Mouse (Mus musculus) limb, embryonic 11.5 days (tissue): ENCODE results near the gene Sult1c1. TPM values are rescaled to one million over a fixed set of nuclear protein-coding genes. Genes with fewer than 3 reads are reported as not detected.
"Not testable (repeated sequence)": the region's sequence is repeated elsewhere in the genome, so short reads cannot be mapped to it uniquely, and the experiment has no call there.

Experiments
- ATAC-seq: fragments of 200-750 bp; cut with Nextera tagmentation; 2 replicates; pipeline ENCODE4 v1.8.0; 2017; ENCODE audit warnings: low read depth; ENCODE audit not compliant: insufficient number of reproducible peaks, low FRiP score, low TSS enrichment
- DNase-seq: peaks from one replicate; pipeline ENCODE4 v3.0.0-alpha.2; 2015; ENCODE audit warnings: low spot score
- H3K27ac ChIP-seq: fragments of 300-500 bp; sonication (generic); replicated peaks from 2 replicates; pipeline ENCODE4 v1.5.1; 2014; ENCODE audit warnings: low read depth, mild to moderate bottlenecking, low read length
- H3K27me3 ChIP-seq: fragments of 300-500 bp; sonication (generic); 2 replicates; pipeline ENCODE4 v1.6.1; 2014; ENCODE audit warnings: mild to moderate bottlenecking, low read length, mixed read lengths; ENCODE audit not compliant: control insufficient read depth, insufficient read depth
- H3K36me3 ChIP-seq: fragments of 300-500 bp; sonication (generic); 2 replicates; pipeline ENCODE4 v1.6.1; 2014; ENCODE audit warnings: mild to moderate bottlenecking, low read length, moderate library complexity, mixed read lengths; ENCODE audit not compliant: control insufficient read depth, insufficient read depth
- H3K4me1 ChIP-seq: fragments of 300-500 bp; sonication (generic); 2 replicates; pipeline ENCODE4 v1.6.1; 2014; ENCODE audit warnings: low read length, mixed read lengths; ENCODE audit not compliant: control insufficient read depth, insufficient read depth
- H3K4me2 ChIP-seq: fragments of 300-500 bp; sonication (generic); 2 replicates; pipeline ENCODE4 v1.6.1; 2014; ENCODE audit warnings: low read depth, mild to moderate bottlenecking, moderate library complexity; ENCODE audit not compliant: severe bottlenecking
- H3K4me3 ChIP-seq: fragments of 300-500 bp; sonication (generic); 2 replicates; pipeline ENCODE4 v1.5.1; 2014; ENCODE audit warnings: low read depth, low read length
- H3K9ac ChIP-seq: fragments of 300-500 bp; sonication (generic); 2 replicates; pipeline ENCODE4 v1.6.1; 2014; ENCODE audit warnings: mild to moderate bottlenecking, low read length
- H3K9me3 ChIP-seq: fragments of 300-500 bp; sonication (generic); 2 replicates; pipeline ENCODE4 v1.6.1; 2016; ENCODE audit warnings: low read length; ENCODE audit not compliant: control insufficient read depth
- WGBS: fragments of 180-500 bp; shearing (Covaris S2); extraction: QIAGEN DNeasy Blood & Tissue Kit; methylation state at CpG from one replicate; pipeline ENCODE4 v1.1.7; 2014; 5-methylcytosine and 5-hydroxymethylcytosine counted together
- polyA plus RNA-seq: library from polyadenylated mRNA; unstranded; fragments of >200 nt; fragmentation: Nextera tagmentation; extraction: Ambion mirVana; gene quantifications from 2 replicates; pipeline ENCODE4 v1.2.1, GENCODE M21; 2014

Gene Sult1c1
- not detected in 2 replicates for polyA plus RNA-seq

GRCm38 (mm10) chr17:53990574-53990973, at the start of gene Sult1c1:
Gene Sult1c1 (minus strand): TSS chr17:53990674.
- no peak for DNase-seq
- Histone ChIP-seq H3K4me2 (no peak within 1 kb of the TSS), H3K27ac (no peak within 1 kb of the TSS), H3K27me3 (no peaks in the 10 kb centered on the region), H3K4me3 (no peak within 1 kb of the TSS), H3K36me3 (no peaks in the 10 kb centered on the region), H3K9ac (no peak within 1 kb of the TSS), H3K9me3 (no peaks in the 10 kb centered on the region), H3K4me1 (no peaks in the 10 kb centered on the region)
- WGBS = 90% methylated on average over 6 of the region's 6 CpGs
- ATAC-seq = no peak

DNA sequence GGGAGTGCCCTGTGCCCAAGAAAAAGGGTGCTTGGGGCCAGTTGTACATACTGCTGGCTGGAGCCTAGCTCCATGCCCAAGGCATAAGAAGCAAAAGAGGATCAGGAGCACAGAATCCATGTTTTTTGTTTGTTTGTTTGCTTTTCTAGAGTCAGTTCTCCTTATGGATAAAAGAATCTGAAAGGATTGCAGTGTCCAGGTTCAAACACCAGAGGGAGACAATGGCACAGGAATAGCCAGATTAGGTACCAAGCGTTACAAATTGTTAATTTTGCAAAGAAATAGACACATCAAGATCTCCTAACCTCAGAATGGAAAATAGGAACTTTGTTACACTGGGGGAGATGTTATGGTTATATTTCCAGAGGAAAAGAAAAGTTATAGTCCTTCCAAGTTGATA, 23.7 kb upstream of the Sult1c1 start:
- peak; percentile 24 for DNase-seq

GRCm38 (mm10) chr17:54011196-54011595, 20.7 kb upstream of the Sult1c1 start:
- H3K27ac ChIP-seq = no peak overlapping the region
- no peaks in the 10 kb centered on the region for H3K9me3 ChIP-seq
- no peak overlapping the region for H3K4me2 ChIP-seq
- H3K4me1 ChIP-seq = no peaks in the 10 kb centered on the region
- ATAC-seq (no peak), DNase-seq (no peak)
- no peaks in the 10 kb centered on the region for H3K27me3 ChIP-seq
- H3K9ac ChIP-seq = no peak overlapping the region
- no peaks in the 10 kb centered on the region for H3K36me3 ChIP-seq
- H3K4me3 ChIP-seq = no peak overlapping the region

More for the DNA sequence above, 23.7 kb upstream of the Sult1c1 start:
- no peak overlapping the region for H3K27ac ChIP-seq
- H3K4me1 ChIP-seq = no peaks in the 10 kb centered on the region
- H3K9ac ChIP-seq = no peak overlapping the region
- H3K4me3 ChIP-seq = no peak overlapping the region
- H3K9me3 ChIP-seq = no peaks in the 10 kb centered on the region
- H3K36me3 ChIP-seq = no peaks in the 10 kb centered on the region
- ATAC-seq = no peak
- H3K4me2 ChIP-seq = no peak overlapping the region
- H3K27me3 ChIP-seq = no peaks in the 10 kb centered on the region
- WGBS = 22% methylated on average over 1 of the region's 1 CpGs

DNA sequence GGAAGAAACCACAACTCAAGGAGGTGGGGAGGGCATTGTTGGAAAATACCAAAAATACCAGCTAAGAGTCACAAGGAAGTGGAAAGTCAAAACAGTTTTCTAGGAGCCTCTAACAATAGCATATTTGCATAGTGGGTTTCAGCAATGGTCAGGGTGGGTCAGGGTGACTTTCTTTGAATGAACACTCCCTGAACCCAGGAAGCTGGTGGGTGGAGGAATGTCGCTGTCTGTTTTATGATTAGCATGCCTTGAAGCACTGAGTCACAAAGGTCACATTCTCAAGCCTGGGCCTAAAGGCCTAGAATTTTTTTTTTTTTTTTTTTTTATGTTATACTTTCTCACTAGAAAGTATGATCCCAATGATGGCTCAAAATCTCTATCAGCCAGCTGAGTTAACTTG, 20.1 kb upstream of the Sult1c1 start:
- H3K27ac ChIP-seq, H3K4me1 ChIP-seq, H3K36me3 ChIP-seq, DNase-seq, H3K27me3 ChIP-seq, H3K4me2 ChIP-seq, H3K9ac ChIP-seq, H3K4me3 ChIP-seq, ATAC-seq, H3K9me3 ChIP-seq: not testable (repeated sequence)
- 94% methylated on average over 1 of the region's 1 CpGs for WGBS

GRCm38 (mm10) chr17:54003522-54003921, 13.0 kb upstream of the Sult1c1 start:
- Histone ChIP-seq H3K27me3 (no peaks in the 10 kb centered on the region), H3K36me3 (no peaks in the 10 kb centered on the region)

GRCm38 (mm10) chr17:53973606-53974005, 16.9 kb downstream of the Sult1c1 start:
- ATAC-seq (no peak), DNase-seq (no peak)
- Histone ChIP-seq H3K9me3 (no peaks in the 10 kb centered on the region), H3K4me2 (no peak overlapping the region), H3K36me3 (no peaks in the 10 kb centered on the region), H3K27me3 (no peaks in the 10 kb centered on the region), H3K4me1 (no peaks in the 10 kb centered on the region), H3K9ac (no peak overlapping the region), H3K27ac (no peak overlapping the region), H3K4me3 (no peak overlapping the region)
- 82% methylated on average over 4 of the region's 4 CpGs for WGBS

More at GRCm38 (mm10) chr17:54003522-54003921, 13.0 kb upstream of the Sult1c1 start:
- Histone ChIP-seq H3K4me3 (no peak overlapping the region), H3K27ac (no peak overlapping the region), H3K9me3 (no peaks in the 10 kb centered on the region), H3K4me2 (no peak overlapping the region), H3K9ac (no peak overlapping the region), H3K4me1 (no peaks in the 10 kb centered on the region)
- WGBS = 79% methylated on average over 4 of the region's 4 CpGs
- ATAC-seq = no peak
- DNase-seq = no peak

DNA sequence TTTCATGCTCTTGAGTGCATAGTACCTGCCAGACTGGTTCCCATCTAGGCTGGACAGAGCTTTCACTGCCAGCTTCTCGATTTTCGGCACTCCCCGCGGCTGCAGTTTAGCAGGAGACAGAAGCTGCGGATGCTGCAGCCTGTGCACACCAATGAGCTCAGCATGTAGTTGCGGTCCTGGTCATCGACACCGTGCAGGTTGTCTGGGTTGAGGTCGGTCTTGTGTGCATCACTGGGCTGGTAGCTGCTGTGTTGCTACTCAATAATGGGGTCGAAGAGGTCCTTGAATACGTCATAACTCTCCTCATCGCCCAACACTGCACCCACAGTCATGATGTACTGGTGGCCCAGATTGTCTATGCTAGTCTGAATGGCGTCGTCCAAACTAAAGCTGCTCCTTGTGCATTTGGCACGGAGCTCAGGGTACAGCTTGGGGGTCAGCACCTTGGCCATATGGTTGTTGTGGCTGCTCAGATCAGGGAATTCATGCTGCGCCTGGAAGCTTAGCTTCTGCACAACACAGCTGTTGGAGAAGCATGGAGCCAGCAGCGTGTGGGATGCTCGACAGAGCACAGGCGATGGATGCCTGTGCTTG, 48.8 kb downstream of the Sult1c1 start:
- WGBS = 93% methylated on average over 19 of the region's 19 CpGs
- ATAC-seq (no peak), DNase-seq (no peak)
- Histone ChIP-seq H3K27ac (no peak overlapping the region), H3K4me2 (no peak overlapping the region), H3K9ac (no peak overlapping the region), H3K27me3 (no peaks in the 10 kb centered on the region), H3K4me3 (no peak overlapping the region), H3K36me3 (no peaks in the 10 kb centered on the region), H3K4me1 (no peaks in the 10 kb centered on the region), H3K9me3 (peaks cover 3% of the 10 kb centered on the region; the same call in 1 of the 2 replicates)

- Histone ChIP-seq H3K36me3 (no peaks in the 10 kb centered on the region), H3K4me2 (no peak overlapping the region), H3K4me1 (no peaks in the 10 kb centered on the region), H3K27ac (no peak overlapping the region), H3K27me3 (no peaks in the 10 kb centered on the region), H3K9ac (no peak overlapping the region), H3K4me3 (no peak overlapping the region), H3K9me3 (peaks cover 3% of the 10 kb centered on the region; the same call in 1 of the 2 replicates)
- DNase-seq (no peak), ATAC-seq (no peak)
- WGBS = 90% methylated on average over 8 of the region's 8 CpGs
Measured at GRCm38 (mm10) chr17:53940726-53941125, 49.7 kb downstream of the Sult1c1 start.
